Mouse (Mus musculus): ENCODE data around the gene Ttyh3.

GRCm38 (mm10) chr5:140597787-140598186 lies 51.0 kb downstream of the Ttyh3 start:
- TF ChIP-seq POLR2A (IDR thresholded peaks at IDR 0.05; ENCODE audit: low read depth, low read length) = no peak
- TF ChIP-seq CTCF (IDR thresholded peaks at IDR 0.05; ENCODE audit: extremely low read depth, insufficient read length, insufficient replicate concordance, low read depth, low read length) = no peak

Measured in small intestine, adult 2 months (tissue).